Mouse (Mus musculus) CH12.LX (cell line): ENCODE results near the gene Stat1.

Experiments
- CTCF ChIP-seq, 2 experiments: IDR thresholded peaks in 1 of 2; conservative IDR thresholded peaks in 1 of 2; 2 replicates each; pipeline ENCODE4 v1.5.1; 2011 to 2012; ENCODE audit warnings: low read depth in 2 of 2, low read length in 2 of 2, improper control_type of control experiment in 1 of 2, inconsistent platforms in 1 of 2, mild to moderate bottlenecking in 1 of 2, moderate library complexity in 1 of 2
- E2F4 ChIP-seq: IDR thresholded peaks from 2 replicates; pipeline ENCODE4 v1.6.1; 2011; ENCODE audit warnings: low read depth, low read length, improper control_type of control experiment; ENCODE audit not compliant: insufficient replicate concordance

DNA sequence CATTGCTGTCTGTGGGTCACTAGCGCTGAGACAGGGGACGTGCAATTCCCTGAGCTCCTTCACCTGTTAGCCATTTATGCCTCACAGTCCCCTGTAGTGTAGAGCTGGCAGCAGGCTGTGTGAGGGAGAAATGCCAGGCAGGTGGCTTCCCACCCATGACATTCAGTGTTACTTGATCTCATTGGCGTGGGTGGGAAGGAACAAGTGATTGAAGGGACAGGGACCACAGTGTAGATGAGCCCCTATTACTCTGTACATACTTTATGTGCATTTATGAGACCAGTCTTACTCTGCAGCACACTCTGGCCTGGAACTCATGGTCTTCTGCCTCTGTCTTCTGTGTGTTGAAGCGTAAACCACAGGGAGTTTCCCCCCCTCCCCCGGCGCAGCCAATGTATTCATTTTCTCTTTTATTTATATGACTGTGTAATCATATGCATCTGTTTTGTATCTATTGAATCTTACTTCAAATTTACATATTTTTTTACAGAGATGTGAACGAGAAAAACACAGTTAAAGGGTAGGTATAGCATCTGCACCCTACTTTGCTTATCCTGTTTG, 24.4 kb downstream of the Stat1 start:
- TF ChIP-seq CTCF (conservative IDR thresholded peaks at IDR 0.05 in 1 of 2, IDR thresholded peaks at IDR 0.05 in 1 of 2; ENCODE audit: low read depth in 2 of 2, low read length in 2 of 2), result no peak
- TF ChIP-seq E2F4, result no peak
